Mouse (Mus musculus) ES-E14 (cell line): ENCODE measurements around the gene Vmn1r229. TPM values are rescaled to one million over a fixed set of nuclear protein-coding genes. Genes with fewer than 3 reads are reported as not detected.

ENCODE experiments used
- DNase-seq: peaks from one replicate; pipeline ENCODE4 v3.0.0-alpha.2; 2013; ENCODE audit warnings: low read depth, low spot score
- H3K27ac ChIP-seq: 2 replicates; pipeline ENCODE4 v1.5.1; 2012; ENCODE audit warnings: low read depth, mild to moderate bottlenecking, low read length, moderate library complexity, mixed read lengths; ENCODE audit not compliant: poor library complexity, insufficient read depth, severe bottlenecking
- H3K36me3 ChIP-seq: 2 replicates; pipeline ENCODE4 v1.6.1; 2012; ENCODE audit warnings: mild to moderate bottlenecking, low read length, moderate library complexity, mixed read lengths; ENCODE audit not compliant: control insufficient read depth, poor library complexity, insufficient read depth, severe bottlenecking
- H3K4me1 ChIP-seq, 2 experiments: fragments of 150-350 bp in 1 of 2; sonication (generic) in 1 of 2; 2 replicates each; pipeline ENCODE4 v1.6.1; 2012; ENCODE audit warnings: low read length in 2 of 2, mild to moderate bottlenecking in 1 of 2, mixed read lengths in 1 of 2; ENCODE audit not compliant: control insufficient read depth in 2 of 2, insufficient read depth in 2 of 2, poor library complexity in 1 of 2
- H3K4me3 ChIP-seq, 2 experiments: fragments of 150-350 bp in 1 of 2; sonication (generic) in 1 of 2; 2 replicates each; pipeline ENCODE4 v1.5.1; 2012; ENCODE audit warnings: low read length in 2 of 2, low read depth in 1 of 2, mild to moderate bottlenecking in 1 of 2, mixed read lengths in 1 of 2; ENCODE audit not compliant: insufficient read depth in 1 of 2, poor library complexity in 1 of 2, severe bottlenecking in 1 of 2
- H3K9ac ChIP-seq: 2 replicates; pipeline ENCODE4 v1.6.1; 2012; ENCODE audit warnings: low read depth, mild to moderate bottlenecking, low read length, mixed read lengths; ENCODE audit not compliant: poor library complexity, insufficient read depth, severe bottlenecking
- H3K9me3 ChIP-seq: fragments of 150-350 bp; sonication (generic); 2 replicates; pipeline ENCODE4 v1.6.1; 2012; ENCODE audit warnings: low read depth, mild to moderate bottlenecking, low read length; ENCODE audit not compliant: control insufficient read depth, insufficient read depth
- CHD2 ChIP-seq: IDR thresholded peaks from 2 replicates; pipeline ENCODE4 v1.6.1; 2014; ENCODE audit warnings: mild to moderate bottlenecking, low read depth, low read length, inconsistent platforms
- HCFC1 ChIP-seq: IDR thresholded peaks from 2 replicates; pipeline ENCODE4 v1.6.1; 2012; ENCODE audit warnings: low read length, inconsistent platforms, borderline replicate concordance; ENCODE audit not compliant: insufficient read depth
- MAFK ChIP-seq: IDR thresholded peaks from 2 replicates; pipeline ENCODE4 v1.6.1; 2014; ENCODE audit warnings: mild to moderate bottlenecking, low read depth, low read length, inconsistent platforms; ENCODE audit not compliant: insufficient read depth
- ZC3H11A ChIP-seq: IDR thresholded peaks from 2 replicates; pipeline ENCODE4 v1.6.1; 2012; ENCODE audit warnings: low read depth, mild to moderate bottlenecking, inconsistent platforms, low read length, borderline replicate concordance
- ZNF384 ChIP-seq: IDR thresholded peaks from 2 replicates; pipeline ENCODE4 v1.6.1; 2012; ENCODE audit warnings: low read depth, low read length, inconsistent platforms
- in situ Hi-C, 2 experiments: fragments of 600-800 bp; cut with MboI; formaldehyde crosslinking; loops; one replicate each; pipeline ENCODE4 v1.15.1; 2025; ENCODE audit warnings: low sequenced_read_pairs in 2 of 2, inconsistent platforms in 1 of 2; ENCODE audit not compliant: unreplicated experiment in 2 of 2
- total RNA-seq: library from RNA; depleted of rRNA; stranded (reverse); fragments of 300-350 nt; gene quantifications from 2 replicates; pipeline ENCODE4 v1.2.3, GENCODE M21; 2012; rRNA removed

Gene Vmn1r229
- total RNA-seq, result not detected in 2 replicates

DNA sequence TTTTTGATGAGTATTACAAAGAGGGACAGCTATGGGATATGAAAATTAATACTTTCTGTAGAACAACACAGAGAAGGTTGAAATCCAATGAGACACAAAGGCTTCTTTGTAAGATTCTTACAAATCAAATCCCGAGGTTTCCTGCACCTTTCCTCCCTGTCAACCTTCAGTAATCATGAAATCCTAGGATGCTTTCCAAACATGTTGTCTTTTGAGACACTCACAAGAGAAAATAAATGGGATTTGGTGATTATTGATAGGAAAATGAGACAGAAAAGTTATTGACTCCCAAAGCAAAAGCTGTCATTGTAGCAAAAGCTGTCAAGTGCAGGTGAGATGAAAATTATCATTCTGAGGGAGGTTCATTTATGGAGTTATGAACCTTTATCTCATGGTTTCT, at the start of gene Vmn1r229:
Gene Vmn1r229 (plus strand): TSS at position 301 of the 400 bp plus-strand sequence.
- Histone ChIP-seq H3K4me3 (no peak within 1 kb of the TSS), H3K9ac (no peak within 1 kb of the TSS), H3K36me3 (no peaks in the 10 kb centered on the region), H3K9me3 (no peaks in the 10 kb centered on the region), H3K27ac (no peak within 1 kb of the TSS), H3K4me1 (no peaks in the 10 kb centered on the region)
- DNase-seq, result no peak
- no peak for TF ChIP-seq CHD2
- TF ChIP-seq ZC3H11A, result no peak
- no peak for TF ChIP-seq MAFK
- no peak for TF ChIP-seq ZNF384
- TF ChIP-seq HCFC1, result no peak
- in situ Hi-C loops, result no loop called here

GRCm38 (mm10) chr17:20786057-20786456, 25.3 kb upstream of the Vmn1r229 start, which contains the start of gene Vmn1r228:
Vmn1r228 (minus strand) TSS chr17:20786157.
- in situ Hi-C loops, result no loop called here
- Histone ChIP-seq H3K9ac (no peak within 1 kb of the TSS), H3K9me3 (no peaks in the 10 kb centered on the region), H3K4me3 (no peak within 1 kb of the TSS), H3K4me1 (no peaks in the 10 kb centered on the region), H3K36me3 (no peaks in the 10 kb centered on the region), H3K27ac (no peak within 1 kb of the TSS)
- TF ChIP-seq CHD2 (no peak), MAFK (no peak), ZNF384 (no peak), ZC3H11A (no peak), HCFC1 (no peak)
- DNase-seq, result no peak

GRCm38 (mm10) chr17:20840144-20840543, 28.8 kb downstream of the Vmn1r229 start, which contains the start of gene Vmn1r230:
Vmn1r230 (plus strand) TSS chr17:20840444.
- Histone ChIP-seq H3K4me1 (no peaks in the 10 kb centered on the region), H3K36me3 (no peaks in the 10 kb centered on the region), H3K9ac (no peak within 1 kb of the TSS), H3K4me3 (no peak within 1 kb of the TSS), H3K27ac (no peak within 1 kb of the TSS), H3K9me3 (no peaks in the 10 kb centered on the region)
- TF ChIP-seq HCFC1 (no peak), CHD2 (no peak), ZC3H11A (no peak), ZNF384 (no peak), MAFK (no peak)
- no peak for DNase-seq
- in situ Hi-C loops, result no loop called here

Other genes starting within 250 kb of the Vmn1r229 start
- not detected in 2 replicates for gene Vmn2r109, start 246.8 kb upstream of the Vmn1r229 start, total RNA-seq
- not detected in 2 replicates for gene Vmn2r110, start 215.1 kb upstream of the Vmn1r229 start, total RNA-seq
- not detected in 2 replicates for gene Fpr-rs3, start 186.7 kb upstream of the Vmn1r229 start, total RNA-seq
- gene Vmn1r226, start 128.7 kb upstream of the Vmn1r229 start, total RNA-seq, result not detected in 2 replicates
- 0.16 and 0.22 TPM in 2 replicates for gene Vmn1r227, start 81.7 kb upstream of the Vmn1r229 start, total RNA-seq
- gene Vmn1r228, start 25.4 kb upstream of the Vmn1r229 start, total RNA-seq, result not detected in 2 replicates
- gene Vmn1r230, start 28.9 kb downstream of the Vmn1r229 start, total RNA-seq, result not detected in 2 replicates
- not detected in 2 replicates for gene Vmn1r231, start 93.5 kb downstream of the Vmn1r229 start, total RNA-seq
- gene Vmn1r232, start 108.2 kb downstream of the Vmn1r229 start, total RNA-seq, result not detected in 2 replicates
- 144 and 179 TPM in 2 replicates for gene Ppp2r1a, start 133.8 kb downstream of the Vmn1r229 start, total RNA-seq
- not detected in 2 replicates for gene Vmn1r233, start 184.9 kb downstream of the Vmn1r229 start, total RNA-seq
- 18.0 and 19.8 TPM in 2 replicates for gene Zfp160, start 197.3 kb downstream of the Vmn1r229 start, total RNA-seq